Mouse (Mus musculus): ENCODE measurements around the gene Ggn. TPM values are rescaled to one million over a fixed set of nuclear protein-coding genes. Genes with fewer than 3 reads are reported as not detected.
"Not testable (repeated sequence)": the region's sequence is repeated elsewhere in the genome, so short reads cannot be mapped to it uniquely, and the experiment has no call there.

The Ggn gene
- polyA plus RNA-seq, 1 experiment from 2014 or later = 0.51 TPM

DNA sequence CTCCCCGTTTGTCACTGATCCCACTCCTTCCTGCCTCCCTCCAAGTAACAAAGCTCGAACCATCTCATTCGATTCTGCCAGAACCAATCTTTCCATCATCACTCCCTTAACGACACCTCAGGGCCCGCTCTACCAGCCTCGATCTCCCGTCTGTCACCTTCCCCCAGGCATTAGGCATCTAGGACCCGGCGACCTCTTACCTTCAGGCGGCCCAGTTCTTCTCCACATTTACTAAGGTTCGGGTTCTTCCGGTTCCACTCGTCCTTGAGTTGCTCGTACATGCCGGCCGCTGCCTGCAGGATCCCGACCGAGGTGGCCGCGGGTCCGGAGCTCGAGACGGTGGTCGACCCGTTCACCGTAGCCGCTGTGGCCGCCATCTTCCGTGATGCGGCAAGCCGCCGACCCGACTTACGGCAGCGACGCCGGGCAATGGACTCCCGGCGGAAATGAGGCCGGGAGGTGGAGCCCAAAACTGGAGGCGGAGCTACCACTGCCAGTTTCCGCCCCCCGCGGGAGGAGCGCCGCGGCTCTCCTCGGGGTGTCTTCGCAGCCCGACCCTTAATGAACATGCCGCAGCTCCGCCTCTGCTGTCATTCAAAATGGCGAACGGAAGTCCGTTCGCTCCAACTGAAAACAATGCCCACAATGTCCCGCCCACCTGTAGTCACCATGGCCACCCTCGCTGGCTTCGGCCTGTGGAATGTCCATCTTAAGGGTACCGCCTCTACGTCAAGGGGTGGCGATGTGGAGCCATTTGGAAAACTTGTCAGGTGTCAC is 10.3 kb downstream of the Ggn start, which contains the start of gene Psmd8:
Psmd8 (minus strand) TSS at position 625 of the 777 bp plus-strand sequence.
- Histone ChIP-seq H3K4me1 (peaks cover 16% of the 10 kb centered on the region), H3K27ac (peak within 1 kb of the TSS; percentile 58; the same call in 1 of the 2 replicates), H3K36me3 (peaks cover 18% of the 10 kb centered on the region), H3K9ac (peak within 1 kb of the TSS; percentile 81), H3K27me3 (no peaks in the 10 kb centered on the region), H3K4me2 (peak within 1 kb of the TSS; percentile 74), H3K9me3 (no peaks in the 10 kb centered on the region), H3K4me3 (peak within 1 kb of the TSS; percentile 60)
- under 1% methylated on average over 62 of the region's 62 CpGs for WGBS
- peak; percentile 88 for ATAC-seq (ENCODE audit: insufficient number of reproducible peaks, insufficient read depth, low FRiP score, low TSS enrichment, low read depth)

GRCm38 (mm10) chr7:29180854-29181236 is 10.8 kb downstream of the Ggn start:
- Histone ChIP-seq H3K4me2 (peak overlapping the region; percentile 74), H3K9ac (no peak overlapping the region), H3K4me3 (peak overlapping the region; percentile 60), H3K4me1 (peaks cover 16% of the 10 kb centered on the region), H3K27ac (peak overlapping the region; percentile 58; the same call in 1 of the 2 replicates), H3K27me3 (no peaks in the 10 kb centered on the region), H3K9me3 (no peaks in the 10 kb centered on the region), H3K36me3 (peaks cover 12% of the 10 kb centered on the region)
- ATAC-seq (ENCODE audit: insufficient number of reproducible peaks, insufficient read depth, low FRiP score, low TSS enrichment, low read depth) = no peak
- WGBS = 41% methylated on average over 5 of the region's 5 CpGs

DNA sequence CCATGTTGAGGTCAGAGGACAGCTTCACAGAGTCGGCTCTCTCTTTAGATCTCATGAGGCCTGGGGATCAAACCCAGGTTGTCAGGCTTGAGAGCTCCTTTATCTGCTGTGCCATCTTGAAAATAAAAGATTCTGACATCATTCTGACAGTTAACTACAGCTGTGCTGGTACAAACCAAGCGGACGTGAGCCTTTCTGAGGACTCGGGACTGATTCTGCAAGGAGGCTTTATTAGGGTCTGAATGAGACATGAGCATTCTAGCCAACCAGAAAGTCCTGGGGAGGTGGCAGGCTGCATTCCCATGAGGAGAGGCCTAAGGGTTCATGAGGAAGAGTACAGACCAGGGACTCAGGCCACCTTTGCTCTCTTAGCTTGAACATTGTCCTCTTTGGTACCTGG is 11.3 kb downstream of the Ggn start:
- peak overlapping the region; percentile 74; the same call in 1 of the 2 replicates for H3K4me2 ChIP-seq
- H3K9me3 ChIP-seq; H3K9ac ChIP-seq; H3K27ac ChIP-seq; H3K27me3 ChIP-seq; ATAC-seq (ENCODE audit: insufficient number of reproducible peaks, insufficient read depth, low FRiP score, low TSS enrichment, low read depth); H3K4me3 ChIP-seq; H3K36me3 ChIP-seq: not testable (repeated sequence)
- WGBS = 95% methylated on average over 4 of the region's 4 CpGs
- H3K4me1 ChIP-seq = peaks cover 16% of the 10 kb centered on the region

- ATAC-seq (ENCODE audit: insufficient number of reproducible peaks, insufficient read depth, low FRiP score, low TSS enrichment, low read depth); H3K27ac ChIP-seq; H3K36me3 ChIP-seq; H3K9me3 ChIP-seq; H3K9ac ChIP-seq; H3K4me3 ChIP-seq; H3K4me1 ChIP-seq; H3K27me3 ChIP-seq; H3K4me2 ChIP-seq: not testable (repeated sequence)
- 95% methylated on average over 1 of the region's 1 CpGs for WGBS
Measured at GRCm38 (mm10) chr7:29194230-29194629, 24.2 kb downstream of the Ggn start.

DNA sequence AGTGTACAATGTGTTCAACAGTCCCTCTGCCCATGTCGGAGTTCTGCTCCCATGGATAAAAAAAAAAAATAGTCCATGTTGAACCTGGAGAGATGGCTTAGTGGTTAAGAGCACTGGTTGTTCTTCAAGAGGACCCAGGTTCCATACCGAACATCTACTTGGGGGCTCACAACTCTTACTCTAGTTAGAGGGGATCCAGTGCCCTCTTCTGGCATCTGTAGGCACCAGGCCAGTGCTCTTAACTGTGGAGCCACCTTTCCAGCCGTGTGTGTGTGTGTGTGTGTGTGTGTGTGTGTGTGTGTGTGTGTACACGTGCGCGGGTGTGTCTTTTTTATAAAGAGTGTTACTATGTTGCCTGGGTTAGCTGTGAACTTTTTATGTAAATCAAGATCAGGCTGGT is 32.6 kb downstream of the Ggn start:
- H3K4me2 ChIP-seq = no peak overlapping the region
- 91% methylated on average over 6 of the region's 6 CpGs for WGBS

GRCm38 (mm10) chr7:29211013-29211412 is 41.0 kb downstream of the Ggn start:
- Histone ChIP-seq H3K9ac (0 out of 2 replicates have a peak overlapping the region, but pooled peaks have one; percentile 36), H3K27me3 (peaks cover 11% of the 10 kb centered on the region), H3K4me3 (peak overlapping the region; percentile 45), H3K4me2 (peak overlapping the region; percentile 57), H3K27ac (peak overlapping the region; percentile 66), H3K4me1 (peaks cover 16% of the 10 kb centered on the region; the same call in 1 of the 2 replicates)
- 16% methylated on average over 15 of the region's 15 CpGs for WGBS
- H3K9me3 ChIP-seq; H3K36me3 ChIP-seq; ATAC-seq (ENCODE audit: insufficient number of reproducible peaks, insufficient read depth, low FRiP score, low TSS enrichment, low read depth): not testable (repeated sequence)

More for the DNA sequence above, 32.6 kb downstream of the Ggn start:
- H3K9ac ChIP-seq = no peak overlapping the region
- H3K27me3 ChIP-seq = no peaks in the 10 kb centered on the region
- no peak overlapping the region for H3K4me3 ChIP-seq
- no peaks in the 10 kb centered on the region for H3K36me3 ChIP-seq
- ATAC-seq (ENCODE audit: insufficient number of reproducible peaks, insufficient read depth, low FRiP score, low TSS enrichment, low read depth) = no peak
- H3K4me1 ChIP-seq = no peaks in the 10 kb centered on the region
- no peaks in the 10 kb centered on the region for H3K9me3 ChIP-seq
- H3K27ac ChIP-seq = no peak overlapping the region

GRCm38 (mm10) chr7:29211415-29212198 is 41.6 kb downstream of the Ggn start:
- Histone ChIP-seq H3K36me3 (no peaks in the 10 kb centered on the region), H3K9me3 (no peaks in the 10 kb centered on the region), H3K27ac (peak overlapping the region; percentile 66), H3K9ac (peak overlapping the region; percentile 36; the same call in 1 of the 2 replicates), H3K27me3 (peaks cover 11% of the 10 kb centered on the region), H3K4me3 (peak overlapping the region; percentile 45), H3K4me2 (peak overlapping the region; percentile 57), H3K4me1 (peaks cover 16% of the 10 kb centered on the region; the same call in 1 of the 2 replicates)
- peak; percentile 82 for ATAC-seq (ENCODE audit: insufficient number of reproducible peaks, insufficient read depth, low FRiP score, low TSS enrichment, low read depth)
- WGBS = 5% methylated on average over 34 of the region's 34 CpGs

- Histone ChIP-seq H3K27ac (0 out of 2 replicates have a peak overlapping the region, but pooled peaks have one; percentile 66), H3K4me2 (peak overlapping the region; percentile 57), H3K4me3 (peak overlapping the region; percentile 45), H3K4me1 (peaks cover 16% of the 10 kb centered on the region; the same call in 1 of the 2 replicates), H3K9ac (no peak overlapping the region), H3K36me3 (no peaks in the 10 kb centered on the region; the same call in 1 of the 2 replicates), H3K27me3 (peaks cover 11% of the 10 kb centered on the region), H3K9me3 (no peaks in the 10 kb centered on the region)
- WGBS = 14% methylated on average over 26 of the region's 26 CpGs
- ATAC-seq (ENCODE audit: insufficient number of reproducible peaks, insufficient read depth, low FRiP score, low TSS enrichment, low read depth) = no peak
Measured at GRCm38 (mm10) chr7:29212199-29212765, 42.3 kb downstream of the Ggn start.

DNA sequence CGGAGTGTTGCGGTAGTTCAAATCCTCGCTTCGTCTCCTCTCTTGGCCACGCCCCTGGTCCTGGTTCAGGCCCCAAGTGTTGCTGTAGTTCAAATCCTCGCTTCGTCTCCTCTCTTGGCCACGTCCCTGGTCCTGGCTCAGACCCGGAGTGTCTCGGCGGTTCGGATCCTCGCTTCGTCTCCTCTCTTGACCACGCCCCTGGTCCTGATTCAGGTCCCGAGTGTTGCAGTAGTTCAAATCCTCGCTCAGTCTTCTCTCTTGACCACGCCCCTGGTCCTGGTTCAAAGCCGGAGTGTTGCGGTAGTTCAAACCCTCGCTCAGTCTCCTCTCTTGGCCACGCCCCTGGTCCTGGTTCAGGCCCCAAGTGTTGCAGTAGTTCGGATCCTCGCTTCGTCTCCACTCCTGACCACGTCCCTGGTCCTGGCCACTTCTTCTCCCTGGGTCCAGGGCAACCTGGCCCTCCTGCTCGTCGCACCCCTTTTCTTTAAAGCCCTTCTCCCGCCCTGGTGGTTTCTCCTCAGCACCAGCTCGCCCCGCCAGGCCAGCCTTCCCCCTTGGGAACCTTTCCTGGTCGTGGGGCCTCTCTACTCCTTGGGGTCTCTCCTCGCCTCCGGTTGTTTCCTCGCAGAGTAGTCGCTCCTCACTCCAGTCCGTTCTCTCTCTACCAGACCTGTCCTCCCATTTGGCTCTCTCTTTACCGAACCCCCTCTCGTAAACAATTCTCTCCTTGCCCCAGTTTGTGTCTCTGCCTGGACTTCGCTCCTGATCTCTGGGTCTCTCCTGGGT is 43.0 kb downstream of the Ggn start:
- not testable (repeated sequence) for H3K9me3 ChIP-seq; H3K27ac ChIP-seq; H3K9ac ChIP-seq; H3K36me3 ChIP-seq; ATAC-seq (ENCODE audit: insufficient number of reproducible peaks, insufficient read depth, low FRiP score, low TSS enrichment, low read depth)
- Histone ChIP-seq H3K4me1 (peaks cover 16% of the 10 kb centered on the region; the same call in 1 of the 2 replicates), H3K4me3 (peak overlapping the region; percentile 45), H3K4me2 (peak overlapping the region; percentile 54), H3K27me3 (peaks cover 11% of the 10 kb centered on the region)
- WGBS = 18% methylated on average over 40 of the region's 40 CpGs

- Histone ChIP-seq H3K27me3 (peaks cover 11% of the 10 kb centered on the region), H3K9me3 (no peaks in the 10 kb centered on the region), H3K4me3 (peak within 1 kb of the TSS; percentile 45), H3K36me3 (no peaks in the 10 kb centered on the region; the same call in 1 of the 2 replicates), H3K4me1 (peaks cover 16% of the 10 kb centered on the region; the same call in 1 of the 2 replicates), H3K4me2 (peak within 1 kb of the TSS; percentile 54), H3K27ac (no peak within 1 kb of the TSS), H3K9ac (no peak within 1 kb of the TSS)
- WGBS = 3% methylated on average over 20 of the region's 20 CpGs
- ATAC-seq (ENCODE audit: insufficient number of reproducible peaks, insufficient read depth, low FRiP score, low TSS enrichment, low read depth) = peak; percentile 60; the same call in 1 of the 2 replicates
Measured at GRCm38 (mm10) chr7:29213675-29214082, 43.7 kb downstream of the Ggn start, which contains the start of gene Catsperg1. TSS of gene Catsperg1 (minus strand) at chr7:29214035.
